Mouse (Mus musculus) right cerebral cortex, adult 2 months (tissue): ENCODE results near the gene C7.
"Not testable (repeated sequence)": the region's sequence is repeated elsewhere in the genome, so short reads cannot be mapped to it uniquely, and the experiment has no call there.

Source experiments
- DNase-seq, 2 experiments: peaks; one replicate each; pipeline ENCODE4 v3.0.0; 2021 to 2022; ENCODE audit warnings: low spot score in 2 of 2

The C7 gene

DNA sequence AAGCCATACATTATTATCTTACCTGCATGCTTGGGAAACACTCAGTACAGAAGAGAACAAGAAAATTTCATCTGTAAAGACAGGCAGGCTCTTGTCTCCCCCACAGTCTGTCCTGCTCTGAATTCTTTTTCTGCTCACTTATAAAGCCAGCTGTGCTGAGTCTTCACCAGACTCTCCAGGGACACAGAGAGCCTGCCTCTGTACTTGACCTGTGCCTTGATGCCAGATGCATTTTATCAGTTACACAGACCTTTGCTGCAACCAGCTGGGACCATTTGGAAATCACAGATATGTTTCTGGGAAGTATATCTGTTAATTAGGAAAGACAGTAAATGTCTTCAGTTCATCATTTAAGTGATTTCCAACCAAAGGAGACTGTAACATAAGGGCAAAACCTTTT lies at the start of gene C7:
TSS of gene C7 (minus strand) at position 106 of the 400 bp plus-strand sequence.
- DNase-seq = no peak

DNA sequence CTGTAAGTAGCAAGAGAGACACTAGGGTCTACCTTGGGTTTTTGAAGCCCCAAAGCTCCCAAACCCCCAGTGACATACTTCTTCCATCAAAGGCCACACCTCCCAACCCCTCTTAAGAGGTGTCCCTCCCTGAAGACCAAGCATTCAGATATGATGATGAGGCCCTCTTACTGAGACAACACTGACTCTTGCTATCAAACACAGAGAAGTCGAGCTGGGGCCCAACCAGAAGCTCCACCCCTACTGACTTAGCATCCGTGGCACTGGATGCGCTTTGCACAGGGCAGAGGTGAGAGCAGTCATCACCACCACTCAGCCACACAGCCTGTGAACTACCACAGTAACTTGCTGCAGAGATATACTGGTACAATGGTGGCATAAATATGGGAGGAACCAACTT lies 49.1 kb upstream of the C7 start:
- no peak for DNase-seq

DNA sequence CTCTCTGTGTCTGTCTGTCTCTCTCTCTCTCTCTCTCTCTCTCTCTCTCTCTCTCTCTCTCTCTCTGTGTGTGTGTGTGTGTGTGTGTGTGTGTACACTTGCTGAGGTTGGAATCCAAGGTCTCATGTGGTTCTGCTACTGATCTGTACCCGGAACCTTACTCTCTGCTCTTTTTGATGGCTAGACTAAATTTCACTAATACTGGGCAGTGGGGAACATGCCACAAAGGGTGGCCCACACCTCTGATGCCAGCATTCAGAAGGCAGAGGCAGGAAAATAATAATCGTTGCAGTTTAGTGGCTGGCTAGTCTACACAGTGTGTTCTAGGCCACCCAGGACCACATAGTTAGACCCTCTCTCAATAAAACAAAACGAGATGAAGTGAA lies 45.1 kb upstream of the C7 start:
- DNase-seq = no peak

DNA sequence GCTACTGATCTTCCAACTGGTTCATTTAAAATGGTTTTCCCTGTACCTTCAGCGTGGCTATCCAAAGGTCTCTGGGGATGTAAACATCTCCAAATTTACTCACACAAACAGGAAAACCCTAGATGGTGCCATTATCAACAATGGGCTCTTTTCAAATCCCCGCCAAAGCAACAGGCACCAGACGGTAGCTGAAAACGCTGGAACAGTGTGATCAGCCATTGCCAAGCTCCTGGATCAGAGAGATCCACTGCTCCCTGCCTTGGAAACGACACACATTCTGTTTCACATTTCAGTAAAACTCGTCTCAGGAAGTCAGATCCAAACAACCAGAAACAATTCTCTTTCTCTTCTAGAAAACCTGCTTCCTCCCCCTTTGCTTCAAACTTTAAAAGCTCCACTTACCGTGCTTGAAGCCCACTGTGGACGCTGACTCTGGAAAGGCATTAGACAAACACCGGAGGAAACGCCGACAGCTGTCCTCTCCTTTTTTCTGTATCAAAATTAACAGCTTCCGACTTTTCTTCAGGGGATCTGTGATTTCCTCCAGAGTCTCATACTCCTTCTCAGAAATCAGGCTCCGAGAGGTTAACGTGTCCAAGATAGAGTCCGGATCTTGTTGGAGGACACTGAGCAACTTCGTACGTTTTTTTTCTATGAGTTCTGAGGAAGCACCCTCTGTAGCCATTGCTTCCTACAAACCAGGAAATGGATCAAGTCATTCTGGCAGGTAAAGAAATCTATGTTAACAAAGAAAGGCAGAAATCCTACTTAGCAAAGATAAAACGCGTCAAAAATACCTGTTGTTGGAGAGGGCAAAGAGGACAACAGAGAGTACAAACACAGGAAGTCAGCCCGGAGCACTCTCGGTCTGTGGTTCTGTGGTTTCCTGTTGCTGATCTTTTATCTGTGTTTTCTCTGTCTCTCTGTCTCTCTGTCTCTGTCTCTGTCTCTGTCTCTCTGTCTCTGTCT lies 44.4 kb upstream of the C7 start, which contains the start of gene Card6:
TSS of gene Card6 (minus strand) at position 854 of the 969 bp plus-strand sequence.
- DNase-seq = no peak

DNA sequence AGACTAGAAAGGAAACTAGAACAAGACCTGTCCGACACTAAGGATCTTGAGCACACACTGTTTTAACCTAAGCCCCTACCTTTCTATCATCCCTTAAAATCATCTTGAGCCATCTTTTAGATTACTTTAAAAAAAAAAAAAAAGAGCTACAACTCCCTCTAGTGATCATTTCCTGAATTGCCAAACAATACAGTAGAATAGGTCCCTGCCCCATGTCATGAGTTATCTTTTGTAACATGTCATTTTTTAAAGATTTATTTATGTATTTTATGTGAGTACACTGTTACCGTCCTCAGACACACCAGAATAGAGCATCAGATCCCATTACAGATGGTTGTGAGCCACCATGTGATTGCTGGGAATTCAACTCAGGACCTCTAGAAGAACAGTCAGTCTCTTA lies 42.8 kb upstream of the C7 start:
- no peak for DNase-seq

DNA sequence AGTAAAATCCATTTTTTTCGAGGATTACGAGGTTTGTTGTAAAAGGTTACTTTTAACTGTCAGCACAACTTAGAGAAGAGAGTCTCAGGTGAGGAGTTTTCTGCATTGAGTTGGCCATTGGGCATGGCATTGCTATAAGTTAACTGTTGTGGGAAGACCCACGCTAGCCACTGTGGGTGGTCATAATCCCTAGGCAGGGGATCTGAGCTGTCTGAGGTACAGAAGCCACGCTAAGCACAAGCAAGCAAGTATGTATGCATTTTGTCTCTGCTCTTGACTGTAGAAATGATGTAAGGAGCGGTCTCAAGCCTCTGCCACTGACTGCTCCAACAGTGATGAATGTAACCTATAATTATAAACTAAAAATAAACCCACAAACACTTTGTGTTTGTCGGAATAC lies 42.4 kb upstream of the C7 start:
- DNase-seq = no peak

DNA sequence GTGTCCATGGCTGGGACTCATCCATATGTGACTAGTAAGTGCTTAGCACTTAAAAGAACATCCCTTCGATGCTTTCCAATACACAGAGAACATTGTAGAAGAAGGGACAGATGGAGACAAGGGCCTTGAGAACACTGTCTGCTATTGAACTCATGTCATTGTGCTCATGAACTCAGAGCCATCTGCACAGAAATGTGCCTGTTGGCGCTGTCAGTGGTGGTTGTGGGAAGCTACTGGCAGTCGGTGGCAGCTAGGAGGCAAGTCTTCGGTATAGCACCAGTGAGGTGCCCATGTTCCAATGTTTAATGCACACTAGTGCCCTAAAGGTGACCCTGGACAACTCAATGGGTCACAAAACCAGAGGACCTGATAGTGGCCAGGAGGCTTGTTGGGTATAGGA lies 38.8 kb upstream of the C7 start:
- no peak for DNase-seq

DNA sequence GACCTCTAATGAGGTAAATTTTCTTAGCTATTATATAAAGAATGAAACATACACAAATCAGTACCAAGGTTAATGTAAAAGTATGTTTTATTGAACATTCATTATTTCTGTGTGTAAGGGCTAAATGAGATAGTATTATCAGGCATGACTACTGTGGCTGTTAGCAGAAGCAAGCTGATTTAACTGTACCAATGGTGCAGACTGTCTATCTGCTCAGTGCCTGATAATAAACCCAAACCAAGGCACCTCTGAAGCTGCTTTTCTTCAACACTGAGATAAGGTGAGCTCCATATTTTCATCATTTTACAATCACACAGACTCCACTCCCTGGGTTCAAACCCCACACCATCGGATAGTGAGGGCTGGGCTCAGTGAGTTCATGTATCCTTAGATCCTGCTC lies 33.8 kb upstream of the C7 start:
- DNase-seq = no peak

DNA sequence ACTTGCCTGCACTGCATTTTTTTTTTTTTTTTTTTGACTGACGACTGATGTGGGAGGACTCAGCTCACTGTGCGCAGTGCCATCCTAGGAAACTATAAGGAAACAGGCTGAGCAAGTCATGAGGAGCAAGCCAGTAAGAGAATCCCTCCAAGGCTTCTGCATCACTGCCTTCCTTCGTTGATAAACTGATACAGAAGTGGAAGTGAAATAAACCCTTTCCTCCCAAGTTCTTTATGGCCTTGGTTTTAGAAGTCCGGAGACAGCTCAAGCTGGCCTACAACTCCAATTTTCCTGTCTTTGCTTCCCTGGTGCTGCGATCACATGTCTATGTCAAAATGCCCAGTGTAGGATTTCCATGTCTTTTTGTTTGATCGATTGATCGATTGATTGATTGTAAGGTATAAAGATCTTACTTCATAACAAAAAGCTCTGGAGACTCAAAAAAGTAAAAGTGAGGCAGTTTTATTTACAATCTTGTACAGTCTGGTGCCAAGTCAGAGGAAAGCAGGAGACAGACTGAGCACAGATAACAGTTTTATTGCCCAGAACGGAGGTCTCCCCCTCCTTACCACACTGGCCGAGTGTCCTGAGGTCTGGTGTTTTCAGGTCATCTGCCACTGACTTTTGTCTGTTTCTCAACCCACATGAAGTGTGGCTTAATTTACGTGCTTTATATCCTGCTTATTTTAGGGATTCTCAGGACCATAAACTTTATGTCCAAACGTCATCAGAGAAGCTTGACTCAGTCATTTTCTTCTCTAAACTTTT lies 32.2 kb upstream of the C7 start:
- DNase-seq = no peak

DNA sequence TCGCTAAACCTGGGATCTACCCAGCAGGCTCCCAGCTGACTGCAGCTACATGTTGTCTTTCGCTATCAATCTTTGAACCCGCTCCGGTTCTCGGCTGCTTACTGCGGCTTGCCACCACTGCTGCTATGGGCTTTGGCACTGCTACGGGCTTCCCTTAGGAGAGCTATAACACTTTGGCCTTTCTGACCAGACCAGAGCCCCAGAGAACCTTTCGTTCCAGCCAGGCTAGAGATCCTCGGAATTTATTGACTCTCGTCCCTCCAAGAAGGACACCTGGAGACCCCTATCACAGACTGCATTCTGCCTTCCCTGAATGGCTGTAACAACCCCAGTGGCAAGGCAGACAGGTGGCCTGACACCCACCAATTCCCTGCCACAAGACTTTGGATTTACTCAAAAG lies 26.6 kb upstream of the C7 start:
- DNase-seq = no peak

DNA sequence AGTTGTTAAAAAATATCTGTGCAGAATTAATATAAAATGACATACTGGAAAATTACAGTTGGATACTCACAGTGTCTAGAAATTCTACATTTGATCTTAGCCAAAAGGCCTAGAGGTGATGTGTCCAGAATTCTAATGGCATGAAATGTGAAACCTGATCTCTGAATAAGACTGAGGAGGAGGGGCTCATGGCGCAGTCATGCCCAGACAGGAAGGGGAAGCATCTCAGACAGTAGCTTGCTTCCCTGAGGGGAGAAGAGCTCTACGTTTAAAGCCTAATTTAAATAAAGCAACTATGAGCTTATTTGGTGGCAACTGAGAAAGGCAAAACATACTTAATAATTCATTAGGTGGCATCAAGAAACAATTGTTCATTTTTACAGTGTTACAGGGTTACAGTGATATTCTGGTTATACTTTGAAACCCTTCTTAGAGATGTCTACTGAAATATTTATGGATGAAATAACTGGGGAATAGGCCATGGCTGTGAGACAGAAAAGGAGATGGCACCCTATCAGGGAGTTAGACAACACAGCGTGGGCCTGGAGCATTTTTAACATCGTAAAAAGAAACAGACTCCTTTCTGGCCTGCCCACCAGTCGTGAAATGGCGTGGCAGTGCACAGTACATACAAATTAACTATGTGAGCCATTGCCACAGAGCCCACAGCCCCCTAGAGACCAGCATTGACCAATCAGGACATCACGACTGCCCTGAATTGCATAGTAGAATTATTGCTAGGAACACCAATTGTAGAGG lies 25.5 kb upstream of the C7 start:
- no peak for DNase-seq

DNA sequence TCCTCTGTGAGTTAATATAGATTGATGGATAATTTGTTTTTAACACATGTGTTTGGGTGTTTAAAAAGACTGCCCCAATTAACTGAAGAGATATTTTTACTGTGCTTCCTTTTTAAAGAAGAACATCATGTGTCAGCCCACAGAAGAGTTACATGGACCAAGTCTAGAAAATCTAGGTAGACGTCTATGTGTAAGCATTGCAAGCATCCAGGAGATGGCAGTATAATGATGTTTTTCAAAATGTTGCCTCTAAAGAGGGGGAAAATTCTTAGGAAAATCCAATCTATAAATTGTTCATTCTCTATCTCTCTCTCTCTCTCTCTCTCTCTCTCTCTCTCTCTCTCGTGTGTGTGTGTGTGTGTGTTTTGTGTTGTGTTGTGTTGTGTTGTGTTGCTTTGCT lies 22.6 kb upstream of the C7 start:
- DNase-seq = no peak

DNA sequence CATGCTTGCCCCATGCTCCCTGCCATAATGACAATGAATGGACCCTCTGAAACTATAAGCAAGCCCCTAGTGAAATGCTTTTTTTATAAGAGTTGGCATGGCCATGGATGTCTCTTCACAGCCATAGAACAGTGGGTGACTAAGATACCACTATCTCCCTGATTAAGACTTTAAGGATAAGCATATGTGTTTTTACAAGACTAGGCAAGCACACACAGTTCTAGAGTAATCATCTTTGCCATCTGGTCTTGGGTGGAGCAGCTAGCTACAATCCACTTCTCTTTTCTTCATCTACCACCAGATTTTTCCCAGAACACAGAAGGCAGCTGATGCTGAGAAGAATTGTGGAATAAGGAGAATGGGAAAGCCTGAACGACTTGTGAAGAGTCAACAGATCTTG lies 17.7 kb upstream of the C7 start:
- no peak for DNase-seq

DNA sequence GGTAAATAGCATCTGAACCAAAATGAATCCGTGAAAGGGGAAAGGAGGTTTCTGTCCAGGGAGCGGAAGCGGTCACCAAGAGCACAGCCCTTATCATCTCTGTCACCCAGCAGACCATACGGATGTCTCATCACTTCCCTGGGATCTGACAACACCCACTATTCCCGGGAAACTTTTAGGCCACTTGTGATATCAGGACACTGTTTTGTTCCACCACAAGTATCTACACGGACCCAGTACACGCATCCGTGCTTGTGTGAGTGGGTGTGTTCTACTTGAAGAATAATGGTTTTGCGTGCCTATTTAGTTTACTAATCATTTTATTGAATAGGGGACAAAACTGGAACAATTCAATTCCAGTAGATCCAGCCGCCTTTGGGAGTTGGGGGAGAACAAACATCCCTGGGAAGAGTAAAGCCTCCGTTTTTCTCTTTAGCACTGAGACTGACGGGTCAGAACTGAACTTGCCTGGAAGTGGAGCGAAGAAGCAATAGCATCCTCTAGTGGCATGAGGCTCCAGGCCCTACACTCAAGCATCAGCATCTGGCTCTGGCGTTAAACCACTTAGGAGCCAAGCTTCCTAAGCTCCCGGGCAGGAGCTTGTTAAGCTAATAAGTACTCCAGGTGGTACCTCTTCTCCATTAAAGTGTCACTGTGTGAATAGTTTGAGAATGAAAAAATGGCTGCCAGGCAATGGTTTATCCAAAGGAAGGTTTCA lies 5.4 kb upstream of the C7 start:
- peak; percentile 72 to 76 for DNase-seq

DNA sequence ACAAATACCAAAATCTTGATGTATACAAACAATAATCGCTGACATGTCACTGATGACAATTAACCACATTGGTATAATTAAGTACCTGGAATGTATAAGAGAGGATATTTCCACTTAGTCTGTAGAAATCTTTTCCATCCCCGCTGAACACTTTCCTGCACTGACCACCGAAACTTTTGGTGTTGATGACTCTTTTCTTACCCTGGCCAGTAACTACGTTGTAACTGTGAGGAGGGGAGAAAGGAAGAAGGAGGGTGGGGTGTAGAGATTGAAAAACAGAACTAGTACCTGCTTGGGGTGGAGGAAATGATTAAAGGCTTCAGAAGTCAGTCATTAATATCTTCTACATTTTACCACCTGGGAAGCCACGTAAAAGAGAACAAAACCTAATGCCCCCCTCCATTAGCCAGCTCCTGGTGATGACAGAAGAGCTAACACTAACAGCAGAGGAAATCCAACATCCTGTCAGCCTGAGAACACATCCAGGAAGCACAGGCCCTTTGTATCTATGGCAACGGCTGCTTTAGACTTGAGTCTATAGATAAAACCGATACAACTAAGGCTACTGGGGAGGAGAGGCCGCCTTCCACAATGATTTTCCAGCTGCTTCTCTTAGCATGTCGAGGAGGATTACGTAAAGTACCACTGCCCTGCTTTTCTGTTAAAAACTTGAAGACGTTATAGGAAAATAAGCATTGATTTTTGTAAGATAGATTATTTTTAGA lies 17.8 kb downstream of the C7 start:
- DNase-seq = peak; percentile 52 to 57

DNA sequence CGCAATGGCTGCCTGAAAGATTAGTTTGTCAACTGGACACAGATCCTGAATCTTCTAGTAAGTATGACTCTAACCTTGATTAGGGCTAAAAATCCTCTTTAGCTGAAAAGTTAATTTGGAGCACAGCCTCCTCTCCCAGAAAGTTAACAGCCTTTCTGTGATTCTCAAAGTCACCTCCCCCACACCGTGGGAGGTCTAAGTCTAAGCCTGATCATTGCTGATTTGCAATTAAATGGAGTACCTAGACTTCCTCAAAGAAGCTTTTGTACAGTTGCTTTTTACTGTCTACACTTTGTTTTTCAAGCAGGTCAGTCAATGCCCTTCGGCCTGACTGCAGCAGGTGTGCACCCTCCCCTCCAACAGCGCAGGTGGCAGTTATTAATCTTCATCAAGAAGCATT lies 34.3 kb downstream of the C7 start:
- DNase-seq = peak in 1 of 2 experiments; percentile 2

DNA sequence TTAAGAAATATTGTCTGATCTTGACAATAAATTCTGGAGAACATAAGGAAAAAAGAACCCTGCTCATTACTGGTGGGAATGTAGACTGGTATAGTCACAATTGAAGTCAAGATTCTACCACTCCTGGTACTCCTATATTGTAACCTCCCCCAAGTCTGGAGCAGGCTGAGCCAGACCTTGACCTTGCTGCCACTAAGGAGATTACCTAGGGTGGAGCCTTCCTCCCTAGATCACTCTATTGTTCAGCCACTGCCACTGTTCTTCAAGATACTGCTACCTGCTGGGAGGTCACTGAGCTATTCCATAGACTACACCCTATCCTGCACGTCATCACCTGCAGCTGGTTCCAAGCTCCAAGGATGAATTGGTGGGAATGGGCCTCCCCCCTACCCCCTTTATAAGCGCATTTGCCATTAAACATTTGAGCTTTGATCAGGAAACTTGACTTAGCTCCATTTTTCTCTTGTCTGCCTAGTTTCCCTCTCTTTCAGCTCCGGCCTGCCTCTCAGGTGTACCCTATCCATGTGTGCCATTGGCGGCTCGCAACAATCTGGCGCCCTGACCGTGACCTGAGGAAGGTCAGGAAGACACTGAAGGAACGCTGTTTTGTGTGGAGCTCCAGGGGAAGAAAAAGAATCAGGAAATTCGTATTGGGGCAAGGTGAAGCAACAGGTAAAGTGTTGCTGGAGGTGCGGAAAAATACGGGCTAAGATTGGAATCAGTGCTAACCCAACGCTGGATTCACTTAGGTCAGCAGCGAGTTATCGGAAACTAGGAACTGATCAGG lies 39.9 kb downstream of the C7 start:
- not testable (repeated sequence) for DNase-seq

DNA sequence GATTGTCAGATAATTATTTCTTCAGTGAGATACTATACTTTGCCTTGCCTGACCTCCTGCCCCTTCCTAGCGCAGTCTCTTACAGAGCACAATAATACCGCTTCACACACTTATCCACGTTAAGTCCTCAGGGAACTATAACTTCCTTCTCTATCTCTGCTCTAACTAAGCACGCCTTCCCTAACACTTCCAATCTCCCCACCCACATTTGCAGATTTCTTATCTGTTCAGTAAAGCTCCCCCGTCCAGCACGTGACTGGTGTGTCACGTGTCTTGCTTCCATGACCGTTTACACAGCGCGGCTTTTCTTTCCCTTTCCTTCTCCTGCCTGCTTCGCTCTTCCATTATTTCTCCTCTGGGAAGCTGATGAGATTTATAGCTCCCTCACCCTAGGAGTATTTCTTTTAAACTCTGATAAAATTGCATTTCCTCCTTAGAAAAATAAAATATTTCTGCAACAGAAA lies 53.9 kb downstream of the C7 start:
- DNase-seq = no peak

DNA sequence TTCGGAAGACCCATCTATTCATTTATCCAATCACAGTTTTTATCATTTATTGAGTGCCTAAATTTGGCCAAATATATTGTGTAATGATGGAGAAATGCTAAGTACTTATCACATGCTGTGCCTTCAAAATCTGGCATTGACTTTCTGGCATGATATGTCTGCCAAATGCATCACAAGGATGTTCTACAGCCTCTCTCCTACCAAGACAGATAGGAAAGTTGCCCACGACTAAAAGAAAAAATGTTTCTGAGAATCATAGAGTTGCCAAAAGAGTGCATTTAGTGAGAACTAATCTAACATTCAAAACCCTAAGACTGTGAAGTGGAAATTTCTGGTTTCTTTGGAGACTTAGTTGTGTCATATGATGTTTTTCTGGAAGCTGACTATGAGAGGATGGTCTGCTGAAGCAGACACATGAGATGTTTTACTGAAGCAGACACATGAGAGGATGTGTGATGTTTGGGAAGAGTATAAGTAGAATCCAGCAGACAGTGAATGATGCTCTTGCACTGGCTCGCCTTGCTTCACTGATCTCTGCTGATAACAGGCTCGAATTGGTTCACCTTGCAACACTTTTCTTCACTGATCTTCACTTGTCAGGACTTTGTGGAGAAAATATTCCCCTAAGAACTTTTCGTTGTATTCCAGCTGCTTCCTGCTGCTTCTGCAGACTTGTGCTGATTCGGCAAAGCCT lies 59.9 kb downstream of the C7 start:
- DNase-seq = no peak
